Mouse (Mus musculus) olfactory bulb, adult 2 months (tissue): ENCODE measurements around the gene Sh3bp4.

Experiments
- CTCF ChIP-seq: fragments of 200-500 bp; IDR thresholded peaks from 2 replicates; pipeline ENCODE4 v1.5.1; 2012; ENCODE audit warnings: low read depth, mild to moderate bottlenecking, low read length, moderate library complexity; ENCODE audit not compliant: insufficient read depth
- POLR2A ChIP-seq: fragments of 200-500 bp; IDR thresholded peaks from 2 replicates; pipeline ENCODE4 v1.6.1; 2012; ENCODE audit warnings: mild to moderate bottlenecking, low read depth, low read length, moderate library complexity; ENCODE audit not compliant: insufficient read depth

- TF ChIP-seq CTCF, result no peak
- TF ChIP-seq POLR2A, result no peak
These were observed 20.5 kb downstream of the Sh3bp4 start for GRCm38 (mm10) chr1:89090676-89091075.
